Mouse (Mus musculus) erythroblast, embryonic 14.5 days (primary cell): ENCODE results near the gene Supt16. TPM values are rescaled to one million over a fixed set of nuclear protein-coding genes. Genes with fewer than 3 reads are reported as not detected.
A peak's percentile ranks its signal among the peaks of the same experiment; 100 is the strongest.

Experiments
- H3K27me3 ChIP-seq: 2 replicates; pipeline ENCODE4 v1.6.1; 2012; ENCODE audit warnings: inconsistent platforms; ENCODE audit not compliant: control insufficient read depth
- H3K36me3 ChIP-seq: 2 replicates; pipeline ENCODE4 v1.6.1; 2012; ENCODE audit warnings: mild to moderate bottlenecking, inconsistent platforms; ENCODE audit not compliant: control insufficient read depth
- H3K4me1 ChIP-seq: 2 replicates; pipeline ENCODE4 v1.6.1; 2012; ENCODE audit warnings: inconsistent platforms; ENCODE audit not compliant: control insufficient read depth
- H3K4me3 ChIP-seq: replicated peaks from 2 replicates; pipeline ENCODE3; 2012; ENCODE audit warnings: moderate library complexity, mild to moderate bottlenecking, inconsistent platforms
- H3K9me3 ChIP-seq: 2 replicates; pipeline ENCODE4 v1.6.1; 2012; ENCODE audit warnings: low read length, inconsistent platforms, mixed read lengths; ENCODE audit not compliant: control insufficient read depth
- GATA1 ChIP-seq: IDR thresholded peaks from 2 replicates; pipeline ENCODE4 v1.6.1; 2012; ENCODE audit warnings: low read length, inconsistent platforms, mixed read lengths
- TAL1 ChIP-seq: IDR thresholded peaks from 3 replicates; pipeline ENCODE4 v1.6.1; 2012; ENCODE audit warnings: low read length, inconsistent platforms, mixed read lengths
- polyA plus RNA-seq: library from polyadenylated mRNA; stranded (reverse); fragments of >175 nt; gene quantifications from 2 replicates; pipeline ENCODE4 v1.2.3, GENCODE M21; 2012

The Supt16 gene
- polyA plus RNA-seq, 1 experiment, result 2.6 TPM

DNA sequence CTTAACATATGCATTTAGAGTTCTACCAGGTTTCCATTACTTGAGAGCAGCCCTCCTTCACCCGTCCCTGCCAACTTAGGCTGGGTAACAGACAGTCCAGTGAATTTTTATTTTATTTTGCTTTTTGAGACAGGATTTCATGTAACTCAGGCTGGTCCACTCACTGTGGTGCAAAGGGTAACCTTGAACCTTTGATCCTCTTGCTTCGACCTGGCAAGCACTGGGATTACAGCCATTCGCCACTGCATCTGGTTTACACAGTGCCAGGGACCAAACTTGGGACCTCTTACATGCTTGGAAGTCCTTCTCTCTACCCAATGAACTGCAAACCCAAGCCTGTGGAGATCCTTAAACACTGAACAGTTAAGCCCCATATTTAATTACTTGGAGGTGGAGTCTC lies 72.6 kb downstream of the Supt16 start:
- H3K4me1 ChIP-seq, result no peaks in the 10 kb centered on the region
- peaks cover 25% of the 10 kb centered on the region for H3K27me3 ChIP-seq
- no peaks in the 10 kb centered on the region for H3K36me3 ChIP-seq
- no peaks in the 10 kb centered on the region for H3K9me3 ChIP-seq
- TF ChIP-seq GATA1 (no peak), TAL1 (no peak)
- H3K4me3 ChIP-seq, result no peak overlapping the region

DNA sequence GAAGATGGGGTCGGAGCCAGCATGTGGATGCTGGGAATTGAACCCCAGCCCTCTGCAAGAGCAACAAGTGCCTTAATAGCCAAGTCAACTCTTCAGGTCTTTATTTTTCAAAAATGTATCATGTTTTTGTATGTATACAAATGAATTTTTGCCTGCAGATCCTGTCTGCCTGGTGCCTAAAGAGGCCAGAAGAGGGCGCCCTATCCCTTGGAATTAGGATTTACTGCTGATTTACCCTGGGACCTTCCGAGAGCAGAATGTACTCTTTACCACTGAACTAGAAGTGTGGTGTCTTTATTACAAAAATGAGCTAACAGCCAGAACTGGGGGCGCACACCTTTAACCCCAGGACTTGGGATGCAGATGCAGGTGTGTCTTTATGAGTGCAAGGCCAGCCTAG lies 73.3 kb downstream of the Supt16 start:
- Histone ChIP-seq H3K4me1 (peaks cover 5% of the 10 kb centered on the region), H3K36me3 (no peaks in the 10 kb centered on the region), H3K4me3 (no peak overlapping the region), H3K9me3 (peaks cover 2% of the 10 kb centered on the region; the same call in 1 of the 2 replicates), H3K27me3 (peaks cover 32% of the 10 kb centered on the region)
- TF ChIP-seq GATA1 (no peak), TAL1 (no peak)

DNA sequence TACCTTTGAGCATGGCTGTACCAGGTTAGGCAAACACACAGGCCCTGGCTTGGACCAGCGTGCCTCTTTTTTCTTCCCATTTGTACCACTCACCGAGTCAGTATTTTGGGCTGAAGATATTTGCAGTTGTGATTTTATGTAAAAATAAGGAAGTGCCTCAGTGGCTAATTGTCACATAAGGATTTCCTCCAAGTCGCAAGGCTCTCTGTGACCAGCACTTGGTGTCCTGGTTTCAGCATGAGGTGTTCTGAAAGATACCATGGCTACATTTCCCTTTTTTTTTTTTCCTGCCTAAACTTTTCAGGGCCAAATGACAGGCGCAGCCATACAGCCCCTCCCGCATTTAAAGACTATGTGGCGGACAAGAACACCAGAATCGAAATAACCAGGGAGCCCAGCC lies 77.0 kb downstream of the Supt16 start:
- peaks cover 2% of the 10 kb centered on the region; the same call in 1 of the 2 replicates for H3K9me3 ChIP-seq
- H3K4me3 ChIP-seq, result no peak overlapping the region
- peaks cover 7% of the 10 kb centered on the region for H3K4me1 ChIP-seq
- no peaks in the 10 kb centered on the region for H3K36me3 ChIP-seq
- TF ChIP-seq GATA1 (no peak), TAL1 (no peak)
- H3K27me3 ChIP-seq, result peaks cover 41% of the 10 kb centered on the region

DNA sequence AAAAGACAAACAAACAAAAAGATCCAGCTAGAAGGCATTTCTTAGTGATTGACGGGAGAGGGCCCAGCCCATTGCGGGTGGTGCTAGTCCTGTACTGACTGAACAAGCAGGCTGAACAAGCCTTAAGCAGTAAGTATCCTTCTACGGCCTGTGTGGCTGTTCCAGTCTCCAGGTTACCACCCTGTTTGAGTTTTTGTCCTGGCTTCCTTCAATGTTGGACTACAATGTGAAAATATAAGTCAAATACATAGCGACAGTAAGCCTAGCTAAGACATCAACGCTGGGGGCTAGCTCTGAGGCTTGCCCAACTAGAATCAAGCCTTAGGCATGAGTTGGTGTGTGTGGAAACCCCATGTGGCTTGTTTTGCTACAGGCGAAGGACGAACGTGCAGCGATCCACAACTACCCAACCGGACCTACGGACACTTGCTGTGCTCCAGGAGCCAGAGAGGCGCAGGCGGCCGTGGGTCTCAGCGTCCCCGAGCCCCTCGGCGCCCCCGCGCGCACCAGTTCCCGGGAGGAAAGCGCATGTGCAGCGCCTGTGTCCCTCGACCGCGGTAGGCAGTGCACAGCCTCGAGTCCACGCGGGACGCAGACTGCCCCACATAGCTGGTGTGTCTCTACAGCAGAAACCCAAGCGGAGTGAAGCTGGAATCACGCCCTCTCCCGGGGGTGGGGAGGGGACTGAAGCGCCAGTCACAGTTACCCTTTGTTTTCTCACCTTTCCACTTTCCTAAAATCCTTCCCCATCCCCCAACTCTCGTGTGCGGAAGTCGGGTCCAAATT lies 78.2 kb downstream of the Supt16 start:
- H3K4me3 ChIP-seq, result peak overlapping the region; percentile 54
- H3K9me3 ChIP-seq, result peaks cover 2% of the 10 kb centered on the region; the same call in 1 of the 2 replicates
- peaks cover 41% of the 10 kb centered on the region for H3K27me3 ChIP-seq
- H3K4me1 ChIP-seq, result peaks cover 7% of the 10 kb centered on the region
- TF ChIP-seq GATA1, result no peak
- TF ChIP-seq TAL1, result no peak
- H3K36me3 ChIP-seq, result no peaks in the 10 kb centered on the region

DNA sequence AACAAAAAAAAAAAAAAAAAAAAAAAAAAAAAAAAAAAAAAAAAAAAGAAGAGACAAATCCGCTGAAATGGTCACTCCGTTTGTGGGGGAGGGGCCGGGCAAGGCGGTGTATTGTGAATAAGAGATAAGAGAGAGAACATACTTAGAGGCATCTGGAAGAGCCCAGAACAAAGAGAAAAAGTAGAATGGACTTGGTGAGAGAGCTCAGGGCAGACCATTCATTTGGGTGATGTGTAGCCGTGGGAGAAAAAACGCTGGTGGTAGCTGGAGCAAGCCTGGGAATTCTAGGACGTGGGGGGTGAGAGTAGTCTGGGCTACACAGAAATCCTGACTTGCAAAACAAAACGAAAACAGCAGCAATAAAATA lies 78.8 kb downstream of the Supt16 start:
- Histone ChIP-seq H3K27me3 (peaks cover 41% of the 10 kb centered on the region), H3K36me3 (no peaks in the 10 kb centered on the region), H3K4me1 (peaks cover 7% of the 10 kb centered on the region), H3K4me3 (no peak overlapping the region), H3K9me3 (peaks cover 2% of the 10 kb centered on the region; the same call in 1 of the 2 replicates)
- no peak for TF ChIP-seq TAL1
- no peak for TF ChIP-seq GATA1

DNA sequence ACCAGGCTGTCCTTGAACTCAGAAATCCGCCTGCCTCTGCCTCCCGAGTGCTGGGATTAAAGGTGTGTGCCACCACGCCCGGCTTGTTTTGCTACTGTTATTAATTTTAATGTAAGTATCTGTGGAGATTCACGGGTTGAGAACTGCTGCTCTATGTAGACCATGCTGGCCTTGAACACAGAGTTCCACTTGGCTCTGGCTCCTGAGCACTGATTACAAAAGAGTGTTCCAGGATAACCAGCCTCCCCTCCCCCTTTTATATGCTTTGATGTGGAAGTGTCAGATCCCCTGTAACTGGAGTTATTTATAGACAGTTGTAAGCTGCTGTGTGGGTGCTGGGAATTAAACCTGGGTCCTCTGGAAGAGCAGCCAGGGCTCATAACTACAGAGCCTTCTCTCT lies 80.0 kb downstream of the Supt16 start:
- no peaks in the 10 kb centered on the region for H3K36me3 ChIP-seq
- H3K9me3 ChIP-seq, result peaks cover 2% of the 10 kb centered on the region; the same call in 1 of the 2 replicates
- H3K27me3 ChIP-seq, result peaks cover 41% of the 10 kb centered on the region
- no peak for TF ChIP-seq TAL1
- no peak for TF ChIP-seq GATA1
- peaks cover 7% of the 10 kb centered on the region for H3K4me1 ChIP-seq
- no peak overlapping the region for H3K4me3 ChIP-seq

DNA sequence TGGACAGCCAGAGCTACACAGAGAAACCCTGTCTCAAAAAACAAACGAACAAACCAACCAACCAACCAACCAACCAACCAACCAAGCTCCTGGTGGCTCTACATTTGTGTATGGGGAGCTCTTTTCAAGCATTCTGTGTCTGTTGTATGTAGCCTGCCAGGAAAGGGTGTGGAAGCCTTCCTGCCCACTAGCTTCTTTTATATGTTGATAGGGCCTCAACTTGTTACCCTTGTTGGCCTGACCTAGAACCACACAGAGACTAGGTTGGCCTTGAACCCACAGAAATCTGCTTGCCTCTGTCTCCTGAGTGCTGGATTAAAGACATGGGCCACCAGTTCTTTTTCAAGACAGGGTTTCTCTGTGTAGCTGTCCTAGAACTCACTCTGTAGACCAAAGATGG lies 83.1 kb downstream of the Supt16 start:
- TF ChIP-seq GATA1, result no peak
- peaks cover 11% of the 10 kb centered on the region for H3K27me3 ChIP-seq

More for the DNA sequence above, 83.1 kb downstream of the Supt16 start:
- Histone ChIP-seq H3K4me1 (peaks cover 4% of the 10 kb centered on the region), H3K4me3 (no peak overlapping the region), H3K36me3 (no peaks in the 10 kb centered on the region), H3K9me3 (no peaks in the 10 kb centered on the region; the same call in 1 of the 2 replicates)

Other genes with a start within 250 kb of the Supt16 start
- 5.6 and 6.8 TPM in 2 replicates for gene Arhgef40, start 212.7 kb downstream of the Supt16 start, polyA plus RNA-seq
- gene Tmem253, start 181.8 kb downstream of the Supt16 start, polyA plus RNA-seq, result not detected in 2 replicates
- gene Zfp219, start 176.7 kb downstream of the Supt16 start, polyA plus RNA-seq, result 2.0 and 2.9 TPM in 2 replicates
- gene Olfr221, start 155.0 kb downstream of the Supt16 start, polyA plus RNA-seq, result not detected in 2 replicates
- gene Hnrnpc, start 93.4 kb downstream of the Supt16 start, polyA plus RNA-seq, result 1.5 and 2.8 TPM in 2 replicates
- not detected in 2 replicates for gene Rpgrip1, start 86.7 kb downstream of the Supt16 start, polyA plus RNA-seq
- gene Chd8, start 60.4 kb upstream of the Supt16 start, polyA plus RNA-seq, result 0.87 and 1.3 TPM in 2 replicates
- 1.4 and 2.0 TPM in 2 replicates for gene Tox4, start 81.7 kb upstream of the Supt16 start, polyA plus RNA-seq
- gene Rab2b, start 82.1 kb upstream of the Supt16 start, polyA plus RNA-seq, result 0.04 TPM in 1 of 2 replicates, not detected in the other
- gene Mettl3, start 107.7 kb upstream of the Supt16 start, polyA plus RNA-seq, result 0.41 and 1.2 TPM in 2 replicates
- 0.01 TPM in 1 of 2 replicates, not detected in the other for gene Sall2, start 131.3 kb upstream of the Supt16 start, polyA plus RNA-seq
- not detected in 2 replicates for gene Olfr1513, start 159.0 kb upstream of the Supt16 start, polyA plus RNA-seq
- not detected in 2 replicates for gene Olfr1512, start 181.8 kb upstream of the Supt16 start, polyA plus RNA-seq
- gene Olfr1511, start 200.0 kb upstream of the Supt16 start, polyA plus RNA-seq, result not detected in 2 replicates
- not detected in 2 replicates for gene Olfr1510, start 217.0 kb upstream of the Supt16 start, polyA plus RNA-seq
- not detected in 2 replicates for gene Olfr1509, start 245.6 kb upstream of the Supt16 start, polyA plus RNA-seq